Mouse (Mus musculus) bone marrow, adult 2 months (tissue): ENCODE measurements around the gene Acvrl1. TPM values are rescaled to one million over a fixed set of nuclear protein-coding genes. Genes with fewer than 3 reads are reported as not detected.

Experiments
- H3K27ac ChIP-seq: fragments of 200-500 bp; 2 replicates; pipeline ENCODE4 v1.5.1; 2012; ENCODE audit warnings: low read depth, mild to moderate bottlenecking, control low read depth, inconsistent platforms, low read length; ENCODE audit not compliant: control insufficient read depth, poor library complexity, insufficient read depth
- H3K4me1 ChIP-seq: fragments of 200-500 bp; 2 replicates; pipeline ENCODE4 v1.6.1; 2011; ENCODE audit warnings: low read length; ENCODE audit not compliant: control insufficient read depth, insufficient read depth
- H3K4me3 ChIP-seq: fragments of 200-500 bp; replicated peaks from 2 replicates; pipeline ENCODE3; 2011; ENCODE audit warnings: mild to moderate bottlenecking, low read depth, low read length, control low read depth; ENCODE audit not compliant: control insufficient read depth
- CTCF ChIP-seq: fragments of 200-500 bp; IDR thresholded peaks from 2 replicates; pipeline ENCODE4 v1.5.1; 2011; ENCODE audit warnings: low read length, control low read depth; ENCODE audit not compliant: control insufficient read depth, insufficient read depth
- POLR2A ChIP-seq: fragments of 200-500 bp; IDR thresholded peaks from 2 replicates; pipeline ENCODE4 v1.6.1; 2011; ENCODE audit warnings: low read depth, mild to moderate bottlenecking, control low read depth, low read length, borderline replicate concordance; ENCODE audit not compliant: control insufficient read depth
- WGBS: fragments of 180-500 bp; shearing (Covaris S2); methylation state at CpG from one replicate; pipeline ENCODE4 v1.1.7; 2018; 5-methylcytosine and 5-hydroxymethylcytosine counted together
- polyA plus RNA-seq: library from polyadenylated mRNA; stranded (reverse); fragments of >200 nt; gene quantifications from 2 replicates; pipeline ENCODE4 v1.2.4, GENCODE M21; 2011; ENCODE audit warnings: low replicate concordance; ENCODE audit not compliant: missing spikeins, insufficient read depth, insufficient read length

The Acvrl1 gene
- polyA plus RNA-seq, 1 experiment: 21.9 TPM

- Histone ChIP-seq H3K4me1 (no peaks in the 10 kb centered on the region; the same call in none of the 2 replicates), H3K4me3 (no peak overlapping the region), H3K27ac (no peak overlapping the region)
- 41% methylated on average over 8 of the region's 8 CpGs for WGBS
- TF ChIP-seq CTCF (no peak), POLR2A (no peak)
Measured at GRCm38 (mm10) chr15:101176795-101177691, 48.7 kb downstream of the Acvrl1 start.

- 49% methylated on average over 15 of the region's 15 CpGs for WGBS
- Histone ChIP-seq H3K27ac (no peak overlapping the region), H3K4me3 (no peak overlapping the region), H3K4me1 (no peaks in the 10 kb centered on the region; the same call in 1 of the 2 replicates)
- TF ChIP-seq POLR2A (no peak), CTCF (no peak)
Measured at GRCm38 (mm10) chr15:101180363-101181105, 52.2 kb downstream of the Acvrl1 start.

- 59% methylated on average over 5 of the region's 5 CpGs for WGBS
- Histone ChIP-seq H3K27ac (no peak overlapping the region), H3K4me1 (no peaks in the 10 kb centered on the region; the same call in 1 of the 2 replicates), H3K4me3 (no peak overlapping the region)
- TF ChIP-seq CTCF (no peak), POLR2A (no peak)
Measured at GRCm38 (mm10) chr15:101181106-101181466, 52.8 kb downstream of the Acvrl1 start.

- WGBS: 73% methylated on average over 4 of the region's 4 CpGs
- no peaks in the 10 kb centered on the region; the same call in 1 of the 2 replicates for H3K4me1 ChIP-seq
- no peak overlapping the region for H3K27ac ChIP-seq
- TF ChIP-seq POLR2A: no peak
- no peak for TF ChIP-seq CTCF
- no peak overlapping the region for H3K4me3 ChIP-seq
Measured at GRCm38 (mm10) chr15:101181500-101181899, 53.2 kb downstream of the Acvrl1 start.

GRCm38 (mm10) chr15:101182676-101183075 is 54.4 kb downstream of the Acvrl1 start:
- H3K27ac ChIP-seq: no peak overlapping the region
- TF ChIP-seq POLR2A (no peak), CTCF (no peak)
- no peak overlapping the region for H3K4me3 ChIP-seq
- WGBS: 82% methylated on average over 5 of the region's 5 CpGs
- no peaks in the 10 kb centered on the region; the same call in 1 of the 2 replicates for H3K4me1 ChIP-seq

- 86% methylated on average over 8 of the region's 8 CpGs for WGBS
- Histone ChIP-seq H3K4me3 (no peak overlapping the region), H3K4me1 (peaks cover 2% of the 10 kb centered on the region; the same call in 1 of the 2 replicates), H3K27ac (no peak overlapping the region)
- TF ChIP-seq POLR2A: no peak
- no peak for TF ChIP-seq CTCF
Measured at GRCm38 (mm10) chr15:101184300-101184699, 56.0 kb downstream of the Acvrl1 start.

- Histone ChIP-seq H3K27ac (no peak overlapping the region), H3K4me1 (peaks cover 5% of the 10 kb centered on the region), H3K4me3 (no peak overlapping the region)
- TF ChIP-seq POLR2A: no peak
- TF ChIP-seq CTCF: 0 out of 2 replicates have a peak, but pooled peaks have one; percentile 3
- 91% methylated on average over 3 of the region's 3 CpGs for WGBS
Measured at GRCm38 (mm10) chr15:101185549-101185948, 57.2 kb downstream of the Acvrl1 start.

GRCm38 (mm10) chr15:101187907-101188306 is 59.6 kb downstream of the Acvrl1 start:
- Histone ChIP-seq H3K4me1 (peaks cover 12% of the 10 kb centered on the region), H3K27ac (no peak overlapping the region), H3K4me3 (no peak overlapping the region)
- 11% methylated on average over 5 of the region's 5 CpGs for WGBS
- TF ChIP-seq POLR2A (no peak), CTCF (no peak)
